Mouse (Mus musculus): Measurements from ENCODE around the gene Wdr46. TPM values are rescaled to one million over a fixed set of nuclear protein-coding genes. Genes with fewer than 3 reads are reported as not detected.

Gene Wdr46
- polyA plus RNA-seq, 1 experiment from 2014 or later = 49.6 TPM

DNA sequence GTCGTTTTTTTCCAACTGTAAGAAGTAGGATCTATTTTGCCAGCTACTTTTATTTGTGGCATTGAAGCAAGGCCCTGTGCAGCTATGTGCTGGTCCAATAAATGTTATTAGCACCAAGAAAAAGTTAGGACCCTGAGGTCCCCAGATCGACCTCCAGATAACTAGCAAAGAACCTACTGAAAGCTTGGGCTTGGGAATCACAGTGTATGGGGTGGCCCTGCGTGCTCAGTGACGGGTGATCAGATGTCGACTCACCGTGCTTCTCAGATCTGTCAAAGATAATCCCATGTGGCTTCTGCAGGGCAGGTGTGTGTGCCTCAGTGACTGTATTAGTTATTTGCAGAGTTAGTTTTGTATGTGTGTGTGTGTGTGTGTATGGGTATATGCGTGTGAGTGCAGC, 19.1 kb upstream of the Wdr46 start:
- no peak overlapping the region for H3K9ac ChIP-seq
- H3K4me1 ChIP-seq = peaks cover 22% of the 10 kb centered on the region
- H3K4me3 ChIP-seq = no peak overlapping the region
- no peak overlapping the region for H3K27ac ChIP-seq
- H3K36me3 ChIP-seq = peaks cover 8% of the 10 kb centered on the region
- 87% methylated on average over 7 of the region's 7 CpGs for WGBS
- no peaks in the 10 kb centered on the region for H3K9me3 ChIP-seq
- 0 out of 2 replicates have a peak, but pooled peaks cover 2% of the 10 kb centered on the region for H3K27me3 ChIP-seq
- ATAC-seq (ENCODE audit: insufficient number of reproducible peaks, insufficient read depth, low FRiP score, low TSS enrichment) = no peak
- H3K4me2 ChIP-seq (replicated peaks) = no peak overlapping the region

DNA sequence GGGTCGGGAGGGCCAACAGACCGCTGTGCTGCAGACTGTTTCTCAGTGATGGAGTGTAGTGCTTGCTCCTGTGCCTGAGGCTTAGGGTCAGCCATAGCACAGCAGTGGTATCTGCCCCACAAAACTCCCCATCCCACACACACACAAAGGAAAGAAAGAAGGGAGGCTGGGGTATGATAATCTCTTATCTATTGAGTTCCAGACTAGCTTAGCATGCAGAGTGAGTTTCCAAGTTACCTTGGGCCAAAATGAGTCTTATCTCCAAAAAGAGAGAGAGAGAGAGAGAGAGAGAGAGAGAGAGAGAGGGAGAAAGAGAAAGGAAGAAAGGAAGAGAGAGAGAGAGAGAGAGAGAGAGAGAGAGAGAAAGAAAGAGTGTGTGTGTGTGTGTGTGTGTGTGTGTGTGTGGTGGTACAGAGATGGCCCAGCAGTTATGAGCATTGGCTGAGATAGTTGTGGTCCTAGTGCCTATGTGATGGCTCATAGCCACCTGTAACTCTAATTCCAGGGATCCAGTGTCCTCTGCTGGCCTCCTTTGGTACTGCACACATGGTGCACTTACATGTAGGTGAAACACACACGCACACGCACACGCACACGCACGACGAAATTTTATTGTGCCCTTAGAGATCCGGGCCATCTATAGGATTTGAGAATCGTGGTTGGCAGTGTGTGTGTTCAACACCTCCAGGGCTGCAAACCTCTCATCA, 15.7 kb upstream of the Wdr46 start:
- WGBS = 83% methylated on average over 10 of the region's 10 CpGs
- Histone ChIP-seq H3K36me3 (peaks cover 3% of the 10 kb centered on the region; the same call in 1 of the 2 replicates), H3K9me3 (no peaks in the 10 kb centered on the region), H3K4me3 (no peak overlapping the region), H3K9ac (no peak overlapping the region), H3K27ac (no peak overlapping the region), H3K27me3 (no peaks in the 10 kb centered on the region), H3K4me2 (replicated peaks) (no peak overlapping the region), H3K4me1 (peaks cover 10% of the 10 kb centered on the region)
- ATAC-seq (ENCODE audit: insufficient number of reproducible peaks, insufficient read depth, low FRiP score, low TSS enrichment) = no peak

DNA sequence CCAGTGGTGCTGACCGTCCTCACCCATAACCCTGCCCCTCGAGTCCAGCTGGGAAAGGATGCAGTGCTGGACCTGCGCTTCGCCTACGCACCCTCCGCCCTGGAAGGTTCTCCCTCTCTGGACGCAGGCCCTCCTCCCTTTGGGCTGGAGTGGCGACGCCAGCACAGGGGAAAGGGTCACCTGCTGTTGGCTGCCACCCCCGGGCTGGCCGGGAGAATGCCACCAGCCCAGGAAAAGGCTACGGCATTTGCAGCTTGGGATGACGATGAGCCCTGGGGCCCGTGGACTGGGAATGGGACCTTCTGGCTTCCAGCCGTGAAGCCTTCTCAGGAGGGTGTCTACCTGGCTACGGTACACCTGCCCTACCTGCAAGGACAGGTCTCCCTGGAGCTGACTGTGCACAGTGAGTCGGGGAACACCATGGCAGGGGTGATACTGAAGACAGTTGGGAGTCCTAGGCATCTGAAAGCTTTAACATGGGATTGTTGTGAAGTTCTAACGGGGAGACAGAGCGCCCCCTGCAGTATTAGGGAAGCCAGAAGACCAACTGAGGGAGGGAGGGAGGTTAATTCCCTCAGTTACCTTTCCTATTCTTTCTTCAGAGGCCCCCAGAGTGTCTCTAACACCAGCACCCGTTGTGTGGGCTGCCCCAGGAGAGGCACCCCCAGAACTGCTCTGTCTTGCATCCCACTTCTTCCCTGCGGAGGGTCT, 14.9 kb upstream of the Wdr46 start:
- 81% methylated on average over 21 of the region's 21 CpGs for WGBS
- Histone ChIP-seq H3K27ac (no peak overlapping the region), H3K9ac (no peak overlapping the region), H3K27me3 (no peaks in the 10 kb centered on the region), H3K4me1 (peaks cover 4% of the 10 kb centered on the region; the same call in 1 of the 2 replicates), H3K4me2 (replicated peaks) (no peak overlapping the region), H3K4me3 (no peak overlapping the region), H3K9me3 (no peaks in the 10 kb centered on the region), H3K36me3 (peaks cover 3% of the 10 kb centered on the region; the same call in 1 of the 2 replicates)
- no peak for ATAC-seq (ENCODE audit: insufficient number of reproducible peaks, insufficient read depth, low FRiP score, low TSS enrichment)

DNA sequence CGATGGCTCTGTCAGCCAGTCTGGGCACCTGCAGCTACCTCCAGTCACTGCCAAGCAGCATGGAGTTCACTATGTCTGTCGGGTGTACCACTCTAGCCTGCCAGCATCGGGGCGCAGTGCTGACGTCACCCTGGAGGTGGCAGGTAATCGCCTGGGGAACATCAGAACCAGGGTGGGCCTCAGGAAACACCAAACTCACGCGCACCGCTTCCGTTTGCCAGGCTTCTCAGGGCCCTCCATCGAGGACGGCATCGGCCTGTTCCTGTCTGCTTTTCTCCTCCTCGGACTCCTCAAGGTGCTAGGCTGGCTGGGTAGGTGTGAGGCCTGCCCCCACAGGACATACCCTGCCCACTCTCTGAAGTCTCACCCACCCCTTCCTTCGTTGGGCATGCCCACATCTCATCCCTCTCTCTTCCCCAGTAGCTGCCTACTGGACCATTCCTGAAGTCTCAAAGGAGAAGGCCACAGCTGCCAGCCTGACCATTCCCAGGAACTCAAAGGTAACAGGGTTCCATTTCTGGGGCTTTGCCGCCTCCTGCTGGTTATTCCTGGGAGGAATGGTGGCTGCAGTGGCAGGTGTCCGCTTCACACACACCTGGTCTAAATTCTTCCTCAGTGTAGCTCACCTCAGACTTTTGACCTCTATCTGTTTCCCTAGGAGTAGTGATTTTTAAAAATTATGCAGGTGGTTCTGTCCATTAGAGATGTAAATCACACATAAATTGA, 14.1 kb upstream of the Wdr46 start:
- Histone ChIP-seq H3K4me1 (peaks cover 11% of the 10 kb centered on the region), H3K4me3 (no peak overlapping the region), H3K27me3 (no peaks in the 10 kb centered on the region), H3K27ac (no peak overlapping the region), H3K9me3 (no peaks in the 10 kb centered on the region), H3K9ac (no peak overlapping the region; the same call in 1 of the 2 replicates), H3K36me3 (peaks cover 3% of the 10 kb centered on the region; the same call in 1 of the 2 replicates), H3K4me2 (replicated peaks) (no peak overlapping the region)
- 83% methylated on average over 17 of the region's 17 CpGs for WGBS
- no peak for ATAC-seq (ENCODE audit: insufficient number of reproducible peaks, insufficient read depth, low FRiP score, low TSS enrichment)

DNA sequence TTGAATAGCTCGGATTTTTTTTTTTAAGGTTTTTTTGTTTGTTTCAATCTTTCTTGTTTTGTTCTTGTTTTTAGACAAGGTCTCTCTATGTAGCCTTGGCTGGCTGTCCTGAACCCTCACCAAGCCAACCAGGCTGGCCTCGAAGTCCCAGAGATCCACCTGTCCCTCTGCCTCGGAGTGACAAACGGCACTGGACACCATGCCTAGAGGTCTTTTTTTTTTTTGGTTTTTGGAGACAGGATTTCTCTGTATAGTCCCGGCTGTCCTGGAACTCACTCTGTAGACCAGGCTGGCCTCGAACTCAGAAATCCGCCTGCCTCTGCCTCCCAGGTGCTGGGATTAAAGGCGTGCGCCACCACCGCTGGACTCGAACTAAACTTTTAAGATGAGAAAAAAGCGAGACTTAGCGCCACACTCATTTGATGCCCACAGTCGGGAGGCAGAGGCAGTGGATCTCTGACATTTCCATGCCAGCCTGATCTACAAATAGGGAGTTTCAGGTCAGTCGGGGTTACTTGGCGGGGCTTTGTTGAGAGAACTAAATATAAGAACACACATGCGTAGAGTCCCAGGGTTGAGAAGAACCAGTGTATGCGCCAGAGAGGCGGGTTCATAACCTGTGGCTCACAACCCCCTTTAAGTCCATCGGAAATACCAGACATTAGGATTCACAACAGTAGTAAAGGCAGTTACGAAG, 12.1 kb upstream of the Wdr46 start:
- Histone ChIP-seq H3K36me3 (peaks cover 16% of the 10 kb centered on the region), H3K4me2 (replicated peaks) (peak overlapping the region; percentile 99), H3K9me3 (no peaks in the 10 kb centered on the region), H3K27me3 (no peaks in the 10 kb centered on the region), H3K9ac (peak overlapping the region; percentile 89), H3K27ac (no peak overlapping the region), H3K4me1 (peaks cover 14% of the 10 kb centered on the region), H3K4me3 (peak overlapping the region; percentile 88)
- 63% methylated on average over 21 of the region's 21 CpGs for WGBS
- no peak for ATAC-seq (ENCODE audit: insufficient number of reproducible peaks, insufficient read depth, low FRiP score, low TSS enrichment)

DNA sequence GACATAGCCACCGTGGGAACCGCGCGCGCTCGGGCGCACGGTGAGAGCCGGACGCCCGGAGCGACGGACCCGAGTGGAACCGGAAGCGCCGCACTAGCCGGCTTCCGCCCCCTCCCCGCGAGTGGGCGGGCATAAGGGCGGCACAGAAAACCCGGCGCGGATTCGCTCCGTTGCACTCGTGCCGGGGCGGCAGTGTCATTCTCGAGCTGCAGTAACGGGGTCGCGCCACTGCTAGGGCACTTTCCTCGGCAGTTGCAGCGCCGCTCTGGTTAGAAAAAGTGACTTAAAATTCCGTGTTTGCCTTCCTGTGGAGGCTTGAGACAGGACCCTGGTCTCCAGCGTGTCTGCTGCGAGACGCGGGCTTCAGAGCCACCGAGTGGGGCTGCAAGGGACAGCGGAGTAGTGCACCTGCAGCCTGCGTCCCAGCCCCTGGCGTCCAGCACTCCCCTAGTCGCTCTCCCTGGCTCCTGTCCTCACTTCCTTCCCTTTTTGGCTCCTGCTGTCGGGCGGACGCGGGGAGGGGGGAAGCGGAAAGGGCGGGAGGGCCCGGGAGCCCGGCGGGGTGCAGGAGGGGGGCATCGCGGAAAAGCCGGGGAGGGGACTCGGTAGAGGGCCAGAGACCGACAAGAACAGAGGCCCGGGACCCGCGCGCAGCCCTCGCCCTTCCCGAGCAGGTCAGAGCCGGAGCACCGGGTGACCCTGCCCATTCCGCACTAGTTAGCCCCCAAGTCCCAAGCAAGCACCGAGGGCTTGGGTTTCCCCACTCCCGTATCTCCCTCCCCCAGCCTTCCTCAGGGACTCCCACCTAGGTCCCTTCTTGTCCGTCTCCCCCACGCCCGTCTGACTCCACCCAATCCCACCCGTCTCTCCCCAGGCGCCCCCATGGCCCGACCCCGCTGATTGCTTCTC, 10.8 kb upstream of the Wdr46 start, which contains the start of gene Rgl2:
Gene Rgl2 (plus strand): TSS at position 173 of the 909 bp plus-strand sequence.
- Histone ChIP-seq H3K27ac (peak within 1 kb of the TSS; percentile 95), H3K9me3 (no peaks in the 10 kb centered on the region), H3K4me1 (peaks cover 14% of the 10 kb centered on the region), H3K27me3 (no peaks in the 10 kb centered on the region), H3K4me2 (replicated peaks) (peak within 1 kb of the TSS; percentile 99), H3K9ac (peak within 1 kb of the TSS; percentile 89), H3K36me3 (peaks cover 27% of the 10 kb centered on the region), H3K4me3 (peak within 1 kb of the TSS; percentile 88)
- WGBS = under 1% methylated on average over 76 of the region's 80 CpGs
- ATAC-seq (ENCODE audit: insufficient number of reproducible peaks, insufficient read depth, low FRiP score, low TSS enrichment) = peak; percentile 70

DNA sequence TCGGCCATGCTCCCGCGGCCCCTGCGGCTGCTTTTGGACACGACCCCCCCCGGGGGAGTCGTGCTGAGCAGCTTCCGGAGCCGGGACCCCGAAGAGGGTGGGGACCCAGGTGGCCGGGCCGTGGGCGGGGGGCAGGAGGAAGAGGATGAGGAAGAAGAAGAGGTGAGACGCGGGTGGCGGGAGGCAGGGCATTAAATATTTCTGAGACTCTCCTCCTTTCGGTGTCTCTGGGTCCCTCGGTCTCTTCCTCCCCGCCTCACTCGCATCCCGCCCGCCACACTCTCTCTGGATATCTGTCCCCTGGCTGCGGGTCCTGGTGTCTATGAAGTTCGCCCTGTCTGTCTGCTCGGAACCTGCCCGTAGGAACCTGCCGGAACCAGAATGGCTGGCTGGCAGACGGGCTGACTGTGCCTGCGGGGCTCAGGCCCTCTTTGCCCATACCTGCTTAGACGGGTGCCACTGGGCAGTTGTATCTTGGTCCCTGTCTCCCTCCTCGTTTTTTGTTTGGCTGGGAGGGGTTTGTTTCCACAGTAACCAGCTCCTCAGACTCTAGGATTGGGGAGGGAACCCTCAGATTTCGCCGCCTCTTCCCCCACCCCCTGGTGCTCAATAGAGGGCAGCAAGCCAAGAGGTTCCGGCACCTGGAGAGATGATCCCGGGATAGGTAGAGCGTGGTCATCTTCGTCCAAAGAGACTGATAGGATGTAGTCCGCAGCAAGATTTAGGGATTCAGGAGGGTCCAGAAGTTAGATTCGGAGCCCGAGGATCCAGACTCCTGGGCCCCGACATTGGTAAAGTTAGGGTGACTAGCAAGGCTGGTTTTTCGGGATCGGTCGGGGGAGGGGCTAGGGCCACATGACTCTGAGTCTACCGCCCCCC, 9.9 kb upstream of the Wdr46 start:
- Histone ChIP-seq H3K4me3 (peak overlapping the region; percentile 88), H3K27me3 (no peaks in the 10 kb centered on the region), H3K4me1 (peaks cover 14% of the 10 kb centered on the region), H3K9me3 (no peaks in the 10 kb centered on the region), H3K36me3 (peaks cover 36% of the 10 kb centered on the region), H3K9ac (peak overlapping the region; percentile 89), H3K27ac (peak overlapping the region; percentile 95), H3K4me2 (replicated peaks) (peak overlapping the region; percentile 99)
- WGBS = under 1% methylated on average over 43 of the region's 45 CpGs
- ATAC-seq (ENCODE audit: insufficient number of reproducible peaks, insufficient read depth, low FRiP score, low TSS enrichment) = no peak

DNA sequence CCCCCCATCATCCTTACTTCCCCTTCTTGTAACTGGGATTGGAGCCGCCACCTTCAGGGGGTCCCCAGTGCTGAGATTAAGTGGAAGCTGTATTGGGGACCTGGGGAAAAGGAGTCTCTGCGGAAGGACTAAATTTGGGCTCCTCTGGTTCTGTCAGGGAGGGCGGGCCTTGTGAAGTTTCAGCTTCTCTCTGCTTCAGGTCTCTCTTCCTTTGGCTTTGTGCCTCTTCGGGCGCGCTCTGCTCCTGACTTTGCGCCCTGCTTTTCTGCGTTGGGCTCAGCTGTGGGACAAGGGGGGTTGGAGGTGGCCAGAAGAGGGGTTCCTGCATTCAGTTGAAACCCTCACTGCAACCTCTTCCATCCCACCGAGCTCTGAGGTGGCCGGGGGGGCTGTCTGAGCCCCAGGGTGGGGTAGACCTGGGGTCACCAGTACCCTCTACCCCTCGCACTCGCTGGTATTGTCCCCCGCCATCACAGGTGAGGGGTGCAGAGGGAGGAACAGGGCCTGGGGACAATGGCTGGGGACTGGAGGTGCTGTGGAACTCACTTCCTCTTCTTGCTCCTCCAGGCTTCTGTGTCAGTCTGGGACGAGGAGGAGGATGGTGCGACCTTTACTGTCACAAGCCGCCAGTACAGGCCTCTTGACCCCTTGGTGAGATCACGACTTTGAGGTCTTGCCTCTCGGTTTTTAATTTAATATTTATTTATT, 9.1 kb upstream of the Wdr46 start:
- H3K4me2 ChIP-seq (replicated peaks) = peak overlapping the region; percentile 99
- H3K27me3 ChIP-seq = no peaks in the 10 kb centered on the region
- H3K4me1 ChIP-seq = peaks cover 14% of the 10 kb centered on the region
- no peak for ATAC-seq (ENCODE audit: insufficient number of reproducible peaks, insufficient read depth, low FRiP score, low TSS enrichment)
- H3K9me3 ChIP-seq = no peaks in the 10 kb centered on the region
- 28% methylated on average over 18 of the region's 18 CpGs for WGBS
- peak overlapping the region; percentile 89 for H3K9ac ChIP-seq
- peaks cover 43% of the 10 kb centered on the region for H3K36me3 ChIP-seq
- peak overlapping the region; percentile 88 for H3K4me3 ChIP-seq
- H3K27ac ChIP-seq = peak overlapping the region; percentile 46; the same call in 1 of the 2 replicates

DNA sequence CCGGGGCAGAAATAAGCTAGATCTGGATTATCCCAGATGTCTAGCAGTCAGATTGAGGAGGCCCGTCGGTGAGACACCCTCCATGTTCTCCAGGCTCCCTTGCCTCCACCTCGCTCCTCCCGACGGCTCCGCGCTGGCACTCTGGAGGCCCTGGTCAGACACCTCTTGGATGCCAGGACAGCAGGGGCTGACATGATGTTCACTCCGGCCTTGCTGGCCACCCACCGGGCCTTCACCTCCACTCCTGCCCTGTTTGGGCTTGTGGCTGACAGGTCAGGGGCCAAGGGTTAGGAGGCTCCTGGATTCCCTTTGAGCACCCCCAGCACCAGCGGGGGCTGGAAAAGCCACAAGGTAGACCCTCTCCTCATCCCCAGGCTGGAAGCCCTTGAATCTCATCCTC, 8.5 kb upstream of the Wdr46 start:
- no peaks in the 10 kb centered on the region for H3K9me3 ChIP-seq
- peaks cover 14% of the 10 kb centered on the region for H3K4me1 ChIP-seq
- no peak overlapping the region for H3K27ac ChIP-seq
- 91% methylated on average over 11 of the region's 11 CpGs for WGBS
- H3K9ac ChIP-seq = no peak overlapping the region
- no peak overlapping the region for H3K4me2 ChIP-seq (replicated peaks)
- ATAC-seq (ENCODE audit: insufficient number of reproducible peaks, insufficient read depth, low FRiP score, low TSS enrichment) = no peak
- H3K27me3 ChIP-seq = no peaks in the 10 kb centered on the region
- H3K4me3 ChIP-seq = no peak overlapping the region
- H3K36me3 ChIP-seq = peaks cover 44% of the 10 kb centered on the region

All from embryonic facial prominence, embryonic 12.5 days (tissue).